Comparison of ENCODE assay signal across 7 mouse cellular contexts in the genomic region with DNA sequence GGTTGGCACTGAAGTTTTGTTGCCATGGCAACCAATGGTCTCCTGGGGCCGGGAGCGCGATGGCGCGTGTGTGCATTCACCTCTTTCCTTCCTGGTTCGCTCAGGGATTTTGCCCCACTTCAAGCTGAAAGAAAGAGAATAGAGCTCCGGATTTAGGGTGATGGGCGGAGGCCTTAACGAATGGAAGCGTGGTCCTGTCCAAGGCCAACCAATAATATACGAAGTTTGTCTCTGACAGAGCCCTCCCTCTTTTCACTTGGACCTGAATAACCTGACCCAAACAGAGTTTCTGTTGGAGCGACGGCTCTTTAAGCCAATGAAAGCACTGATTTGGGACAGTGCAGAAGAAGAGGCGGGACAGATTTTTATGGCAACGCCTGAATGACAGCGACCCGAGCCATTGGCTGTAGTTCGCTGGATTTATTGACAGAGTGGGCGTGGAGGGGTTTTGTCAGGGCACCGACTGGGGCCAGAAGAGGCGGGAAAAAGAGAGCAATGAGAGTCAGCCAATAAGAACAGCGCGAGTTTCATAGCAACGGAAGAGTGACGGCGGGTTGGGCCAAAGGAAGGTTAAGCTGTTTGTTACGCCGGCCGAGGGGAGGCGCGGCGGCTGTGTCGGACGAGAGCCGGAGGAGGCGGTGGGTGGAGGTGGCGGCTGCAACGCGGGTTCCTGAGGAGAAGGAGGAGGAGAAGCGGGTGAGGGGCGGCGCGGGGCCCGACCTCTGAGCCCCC. TPM values are rescaled to one million over a fixed set of nuclear protein-coding genes. Genes with fewer than 3 reads are reported as not detected.
A peak's percentile ranks its signal among the peaks of the same experiment; 100 is the strongest.
DNase-seq lines count a peak whose midpoint lies in the region; ATAC-seq lines count a peak whose summit lies in the region.

A gene (plus strand): TSS at position 572 of the 732 bp plus-strand sequence.

- peak within 1 kb of the TSS; percentile 77 for H3K9ac ChIP-seq in embryonic facial prominence, embryonic 12.5 days
- peak within 1 kb of the TSS; percentile 85 for H3K9ac ChIP-seq in limb, embryonic 11.5 days (ENCODE audit: low read length)
- peak within 1 kb of the TSS; percentile 84 for H3K9ac ChIP-seq in midbrain, embryonic 14.5 days (replicated peaks; ENCODE audit: low read length)

- H3K27me3 ChIP-seq in embryonic facial prominence, embryonic 12.5 days = no peaks in the 10 kb centered on the region
- no peaks in the 10 kb centered on the region for H3K27me3 ChIP-seq in limb, embryonic 11.5 days (ENCODE audit: control insufficient read depth, insufficient read depth, low read length)
- H3K27me3 ChIP-seq in midbrain, embryonic 14.5 days (ENCODE audit: control insufficient read depth, insufficient read depth, low read length) = no peaks in the 10 kb centered on the region

- ATAC-seq in embryonic facial prominence, embryonic 12.5 days (ENCODE audit: insufficient number of reproducible peaks, insufficient read depth, low FRiP score, low TSS enrichment) = peak; percentile 98
- peak; percentile 98 for ATAC-seq in limb, embryonic 11.5 days (ENCODE audit: insufficient number of reproducible peaks, low FRiP score, low TSS enrichment, low read depth)
- ATAC-seq in midbrain, embryonic 14.5 days (ENCODE audit: low FRiP score, low TSS enrichment) = peak; percentile 97

- peaks cover 28% of the 10 kb centered on the region for H3K36me3 ChIP-seq in embryonic facial prominence, embryonic 12.5 days
- H3K36me3 ChIP-seq in limb, embryonic 11.5 days (ENCODE audit: control insufficient read depth, insufficient read depth, low read length) = peaks cover 5% of the 10 kb centered on the region
- H3K36me3 ChIP-seq in midbrain, embryonic 14.5 days (ENCODE audit: control insufficient read depth, insufficient read depth, low read length) = peaks cover 15% of the 10 kb centered on the region; the same call in 1 of the 2 replicates

- H3K9me3 ChIP-seq in embryonic facial prominence, embryonic 12.5 days = no peaks in the 10 kb centered on the region
- no peaks in the 10 kb centered on the region for H3K9me3 ChIP-seq in limb, embryonic 11.5 days (ENCODE audit: control insufficient read depth, low read length)
- no peaks in the 10 kb centered on the region for H3K9me3 ChIP-seq in midbrain, embryonic 14.5 days (ENCODE audit: control insufficient read depth, low read length)

- DNase-seq in adrenal gland, postnatal 25 days = peak; percentile 92
- DNase-seq in heart, adult 11 months = peak; percentile 100
- peak; percentile 97 for DNase-seq in kidney, adult 18-20 months
- DNase-seq in limb, embryonic 11.5 days (ENCODE audit: low spot score) = peak; percentile 97
- DNase-seq in midbrain, embryonic 14.5 days = peak; percentile 99
- peak; percentile 85 to 92 for DNase-seq in spleen, adult 18-20 months

- H3K27ac ChIP-seq in embryonic facial prominence, embryonic 12.5 days = peak within 1 kb of the TSS; percentile 90
- peak within 1 kb of the TSS; percentile 81 for H3K27ac ChIP-seq in limb, embryonic 11.5 days (replicated peaks; ENCODE audit: low read depth, low read length)
- H3K27ac ChIP-seq in midbrain, embryonic 14.5 days (replicated peaks; ENCODE audit: low read depth, low read length) = peak within 1 kb of the TSS; percentile 92

- H3K4me1 ChIP-seq in embryonic facial prominence, embryonic 12.5 days = peaks cover 24% of the 10 kb centered on the region
- H3K4me1 ChIP-seq in limb, embryonic 11.5 days (ENCODE audit: control insufficient read depth, insufficient read depth, low read length) = peaks cover 6% of the 10 kb centered on the region
- peaks cover 29% of the 10 kb centered on the region for H3K4me1 ChIP-seq in midbrain, embryonic 14.5 days (ENCODE audit: control insufficient read depth, insufficient read depth, low read length)

- WGBS in embryonic facial prominence, embryonic 12.5 days = under 1% methylated on average over 39 of the region's 44 CpGs
- WGBS in limb, embryonic 11.5 days = under 1% methylated on average over 40 of the region's 44 CpGs
- WGBS in midbrain, embryonic 14.5 days = under 1% methylated on average over 43 of the region's 44 CpGs

- peak within 1 kb of the TSS; percentile 73 for H3K4me3 ChIP-seq in embryonic facial prominence, embryonic 12.5 days
- H3K4me3 ChIP-seq in limb, embryonic 11.5 days (ENCODE audit: low read depth, low read length) = peak within 1 kb of the TSS; percentile 76
- peak within 1 kb of the TSS; percentile 66 for H3K4me3 ChIP-seq in midbrain, embryonic 14.5 days (replicated peaks; ENCODE audit: low read depth, low read length)

- peak within 1 kb of the TSS; percentile 85 for H3K4me2 ChIP-seq in embryonic facial prominence, embryonic 12.5 days (replicated peaks)
- H3K4me2 ChIP-seq in limb, embryonic 11.5 days (ENCODE audit: low read depth, severe bottlenecking) = peak within 1 kb of the TSS; percentile 85
- peak within 1 kb of the TSS; percentile 72 for H3K4me2 ChIP-seq in midbrain, embryonic 14.5 days (ENCODE audit: low read length)

RNA-seq across cellular contexts. Expression of the gene that starts here (rescaled TPM):
- 64.5 and 70.1 TPM in 2 replicates for total RNA-seq in adrenal gland, postnatal 25 days (2021)
- polyA plus RNA-seq in embryonic facial prominence, embryonic 12.5 days (2016; fragmentation: Nextera tagmentation; extraction: Ambion mirVana) = 71.1 and 77.3 TPM in 2 replicates
- polyA plus RNA-seq in limb, embryonic 11.5 days (2014; fragmentation: Nextera tagmentation; extraction: Ambion mirVana) = 76.2 and 80.5 TPM in 2 replicates
- polyA plus RNA-seq in midbrain, embryonic 14.5 days (2014; fragmentation: Nextera tagmentation; extraction: Ambion mirVana) = 56.2 and 67.0 TPM in 2 replicates

Comparison
In these comparisons a context has a peak if more than half of its experiments do, and no peak if none do; other contexts are left out.
1. Peak in every context shown above with its lines: DNase-seq, ATAC-seq, H3K4me3 ChIP-seq and H3K27ac ChIP-seq.